Mouse (Mus musculus) CH12F3 (cell line): ENCODE results near the gene Stom.

ENCODE experiments used
- in situ Hi-C: fragments of 300-500 bp; cut with MboI; formaldehyde crosslinking; loops from 2 replicates; pipeline ENCODE4 v1.14.3; 2020; ENCODE audit warnings: low sequenced_read_pairs

Gene Stom

GRCm38 (mm10) chr2:35278371-35279210, 58.2 kb downstream of the Stom start:
- in situ Hi-C loops, result no loop called here

- in situ Hi-C loops, result no loop called here
Observed at GRCm38 (mm10) chr2:35277686-35278085, 59.1 kb downstream of the Stom start.

- in situ Hi-C loops, result no loop called here
Observed at GRCm38 (mm10) chr2:35273536-35273935, 63.2 kb downstream of the Stom start.

- in situ Hi-C loops, result no loop called here
Observed at GRCm38 (mm10) chr2:35272881-35273280, 63.9 kb downstream of the Stom start.

GRCm38 (mm10) chr2:35271817-35272216, 65.0 kb downstream of the Stom start:
- in situ Hi-C loops, result no loop called here

GRCm38 (mm10) chr2:35270531-35270984, 66.2 kb downstream of the Stom start:
- in situ Hi-C loops, result no loop called here

- in situ Hi-C loops, result no loop called here
Observed at GRCm38 (mm10) chr2:35269716-35270260, 67.0 kb downstream of the Stom start.

GRCm38 (mm10) chr2:35269136-35269535, 67.6 kb downstream of the Stom start:
- in situ Hi-C loops, result no loop called here

GRCm38 (mm10) chr2:35267876-35268566, 68.8 kb downstream of the Stom start:
- in situ Hi-C loops, result no loop called here

- in situ Hi-C loops, result no loop called here
Observed at GRCm38 (mm10) chr2:35267156-35267875, 69.5 kb downstream of the Stom start.

- in situ Hi-C loops, result no loop called here
Observed at GRCm38 (mm10) chr2:35266251-35266905, 70.4 kb downstream of the Stom start.

GRCm38 (mm10) chr2:35265775-35266174, 71.0 kb downstream of the Stom start:
- in situ Hi-C loops, result no loop called here

- in situ Hi-C loops, result no loop called here
Observed at GRCm38 (mm10) chr2:35265296-35265695, 71.5 kb downstream of the Stom start.

- in situ Hi-C loops, result loop anchor here (5.0 kb wide), 1 partner anchor 37 kb away; no protein-coding TSS in a partner anchor
Observed at GRCm38 (mm10) chr2:35264095-35264494, 72.7 kb downstream of the Stom start.
